Mouse (Mus musculus) heart, postnatal 4 days (tissue): ENCODE measurements around the gene Lypd8. TPM values are rescaled to one million over a fixed set of nuclear protein-coding genes. Genes with fewer than 3 reads are reported as not detected.
"Not testable (repeated sequence)": the region's sequence is repeated elsewhere in the genome, so short reads cannot be mapped to it uniquely, and the experiment has no call there.

Experiments used
- DNase-seq: peaks from one replicate; pipeline ENCODE4 v3.0.0; 2021
- total RNA-seq, 2 experiments: library from RNA; stranded (reverse); gene quantifications; 2 replicates each; pipeline ENCODE4 v1.2.3; 2021

The Lypd8 gene
- total RNA-seq, result not detected

DNA sequence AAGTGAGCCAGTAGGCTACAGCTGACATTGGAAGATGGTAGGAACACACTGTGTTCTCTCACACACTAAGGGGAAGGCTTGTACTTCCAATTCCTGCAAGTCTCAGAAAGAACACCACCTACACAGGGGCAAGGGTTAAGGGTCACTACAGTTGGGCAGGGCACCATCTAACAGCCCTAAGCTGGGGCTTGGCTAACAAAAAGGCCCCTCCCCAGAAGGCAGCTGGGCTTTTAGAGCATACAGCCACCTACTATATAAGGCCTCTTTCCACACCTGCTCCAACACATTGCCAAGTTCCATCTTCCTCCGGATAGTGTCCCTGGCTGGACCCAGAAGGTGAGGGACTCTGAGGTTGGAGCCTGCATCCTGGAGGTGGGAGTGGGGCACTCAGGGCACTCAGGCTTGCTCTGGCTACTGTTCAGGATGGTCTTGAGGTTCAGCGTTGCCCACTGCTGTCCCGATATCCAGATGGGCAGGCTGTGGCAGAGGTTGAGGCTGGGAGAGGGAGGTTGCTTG lies at the start of gene Lypd8:
Gene Lypd8, plus strand, starts transcription at position 281 of the 516 bp plus-strand sequence.
- DNase-seq, result no peak

DNA sequence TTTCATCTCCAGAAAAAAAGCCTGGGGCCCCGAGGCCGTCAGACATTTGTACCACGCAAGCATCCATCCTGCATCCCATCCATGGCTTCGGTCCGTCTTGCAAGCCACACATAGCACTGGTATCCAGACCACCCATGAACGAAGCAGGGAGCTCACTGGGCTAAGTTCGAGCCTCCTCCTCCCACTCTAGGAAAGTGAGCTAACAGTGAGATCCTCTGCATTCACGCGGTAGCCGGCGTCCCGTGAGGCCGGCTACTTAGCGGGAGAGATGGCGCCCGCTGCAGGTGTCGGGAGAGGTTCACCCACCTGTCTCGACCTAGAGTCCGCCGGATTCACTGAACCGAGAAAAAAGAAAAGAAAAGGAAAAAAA lies 49.0 kb upstream of the Lypd8 start:
- DNase-seq, result no peak

DNA sequence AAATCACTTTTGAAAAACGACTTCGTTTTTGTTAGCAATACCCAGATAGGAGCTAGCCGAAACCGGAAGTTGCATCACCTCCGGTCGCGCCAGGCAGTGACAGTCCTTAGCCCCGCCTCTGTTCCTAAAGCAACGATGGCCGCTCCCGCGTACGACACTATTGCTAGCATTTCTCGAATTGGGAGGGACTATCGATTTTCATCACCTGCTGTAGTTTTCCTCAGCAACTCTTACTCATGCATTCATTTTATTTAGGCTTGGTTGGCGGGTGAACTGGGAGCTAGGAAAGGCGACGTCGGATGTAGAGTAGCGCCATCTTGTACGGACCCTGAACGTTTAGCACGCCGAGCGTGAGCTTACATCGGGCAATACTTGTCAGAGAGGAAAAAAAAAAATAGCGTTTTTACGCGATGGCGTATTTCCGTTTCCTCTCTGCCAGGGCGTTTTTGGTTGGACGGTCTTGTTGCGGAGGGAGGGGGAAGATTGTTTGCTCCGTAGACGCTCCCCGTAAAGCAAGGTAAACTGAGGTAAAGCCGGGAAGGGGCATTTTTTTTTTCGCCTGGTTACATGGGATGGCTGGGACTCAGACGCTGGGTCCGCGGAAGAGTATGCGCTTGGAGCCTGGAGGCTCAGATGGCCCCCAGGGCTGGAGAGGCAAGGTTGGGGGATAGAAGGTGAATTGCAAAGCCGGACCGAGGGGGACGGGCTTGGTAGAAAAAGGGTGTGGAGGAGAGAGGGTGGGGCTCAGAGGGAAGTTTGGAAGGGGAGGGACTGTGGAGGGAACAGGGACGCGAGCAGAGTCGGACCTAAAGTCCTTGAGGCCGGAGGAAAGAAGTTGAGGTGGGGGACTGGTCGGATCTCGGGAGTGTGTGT lies 48.3 kb upstream of the Lypd8 start, which contains the start of the genes Zfp672 and Sh3bp5l:
Gene Zfp672, minus strand, starts transcription at position 64 of the 873 bp plus-strand sequence.
Gene Sh3bp5l, plus strand, starts transcription at position 449 of the 873 bp plus-strand sequence.
- peak; percentile 89 for DNase-seq

DNA sequence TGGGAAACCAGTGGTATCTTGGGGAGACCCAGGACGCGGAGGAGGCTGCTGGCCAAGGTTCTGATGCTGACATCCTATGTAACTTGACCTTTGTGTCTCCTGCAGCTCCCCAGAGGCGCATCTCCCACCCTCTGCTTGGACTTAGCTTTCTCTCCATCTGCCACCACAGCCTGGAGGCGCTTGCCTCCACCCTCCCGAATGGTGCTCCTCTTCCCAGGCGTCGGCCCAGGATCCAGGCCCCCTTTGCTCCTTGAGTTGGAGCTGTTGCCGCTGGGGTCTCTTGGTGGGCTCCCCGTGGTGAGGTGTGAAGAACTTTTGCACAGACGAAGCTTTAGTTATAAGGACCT lies 47.7 kb upstream of the Lypd8 start:
- no peak for DNase-seq

DNA sequence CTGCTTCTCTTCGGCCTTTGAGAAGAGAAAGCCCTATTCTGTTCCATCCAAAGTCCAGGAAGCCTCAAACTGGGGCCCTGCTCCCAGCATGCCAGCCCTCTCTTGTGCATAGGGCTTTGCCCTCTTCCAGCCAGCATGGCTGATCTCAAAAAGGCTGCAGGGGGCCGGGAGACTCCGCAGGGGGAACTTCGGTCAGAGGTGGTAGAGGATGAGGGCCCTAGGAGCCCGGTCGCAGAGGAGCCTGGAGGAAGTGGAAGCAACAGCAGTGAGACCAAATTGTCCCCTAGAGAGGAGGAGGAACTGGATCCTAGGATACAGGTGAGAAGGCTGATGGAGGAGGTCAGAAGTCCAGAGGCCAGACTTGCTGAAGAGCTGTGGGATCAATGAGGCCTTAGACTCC lies 47.3 kb upstream of the Lypd8 start:
- DNase-seq, result no peak

DNA sequence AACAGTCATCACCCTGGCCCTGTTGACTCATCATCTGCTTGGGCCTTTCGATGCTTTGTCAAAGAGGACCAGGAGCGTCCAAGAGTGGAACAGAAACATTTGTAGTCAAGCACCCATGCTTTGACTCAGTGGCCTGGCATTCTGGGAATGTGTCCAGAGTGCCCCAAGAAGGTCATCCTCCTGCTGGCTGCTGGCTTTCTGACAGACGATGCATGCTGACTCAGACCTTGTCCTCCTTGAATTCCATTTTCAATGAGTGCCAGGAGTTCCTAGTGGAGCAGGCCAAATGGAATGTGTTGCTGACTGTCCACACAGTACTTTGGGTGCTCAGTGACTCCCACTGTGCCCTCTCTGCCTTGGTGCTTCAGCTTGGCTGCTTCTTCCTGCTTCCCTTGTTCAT lies 44.1 kb upstream of the Lypd8 start:
- peak; percentile 72 for DNase-seq

DNA sequence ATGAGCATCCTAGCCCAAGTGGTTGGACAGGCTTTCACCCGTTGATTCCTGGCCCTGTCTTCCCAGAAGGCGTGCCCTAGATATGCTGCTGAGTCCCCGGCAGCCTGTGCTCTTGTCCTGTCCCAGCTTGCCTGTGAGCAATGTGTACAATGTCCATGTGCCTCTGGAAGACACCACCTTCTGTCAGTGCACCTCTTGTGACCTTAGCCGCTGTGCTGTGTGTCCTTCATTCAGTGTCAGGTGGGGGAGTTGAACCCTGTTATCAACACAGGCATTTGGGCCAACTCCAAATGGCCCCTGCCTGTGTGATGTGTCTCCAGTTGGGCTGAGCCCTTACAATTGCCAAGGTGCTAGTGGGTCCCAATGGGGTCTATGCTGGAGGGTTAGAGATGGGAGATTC lies 32.1 kb upstream of the Lypd8 start:
- DNase-seq, result no peak

DNA sequence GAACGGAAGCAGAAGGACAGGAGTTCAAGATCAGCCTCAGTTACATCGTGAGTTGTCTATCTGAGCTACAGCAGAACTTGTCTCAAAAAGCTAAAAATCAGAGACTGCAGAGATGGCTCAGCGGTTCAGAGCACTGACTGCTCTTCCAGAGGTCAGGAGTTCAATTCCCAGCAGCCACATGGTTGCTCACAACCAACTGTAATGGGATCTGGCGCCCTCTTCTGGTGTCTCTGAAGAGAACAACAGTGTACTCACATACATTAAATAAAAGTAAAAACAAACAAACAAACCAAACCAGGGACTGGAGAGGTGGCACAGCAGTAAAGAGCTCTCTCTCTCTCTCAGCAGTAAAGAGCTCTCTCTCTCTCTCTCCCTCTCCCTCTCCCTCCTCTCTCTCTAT lies 28.2 kb upstream of the Lypd8 start:
- DNase-seq, result no peak

DNA sequence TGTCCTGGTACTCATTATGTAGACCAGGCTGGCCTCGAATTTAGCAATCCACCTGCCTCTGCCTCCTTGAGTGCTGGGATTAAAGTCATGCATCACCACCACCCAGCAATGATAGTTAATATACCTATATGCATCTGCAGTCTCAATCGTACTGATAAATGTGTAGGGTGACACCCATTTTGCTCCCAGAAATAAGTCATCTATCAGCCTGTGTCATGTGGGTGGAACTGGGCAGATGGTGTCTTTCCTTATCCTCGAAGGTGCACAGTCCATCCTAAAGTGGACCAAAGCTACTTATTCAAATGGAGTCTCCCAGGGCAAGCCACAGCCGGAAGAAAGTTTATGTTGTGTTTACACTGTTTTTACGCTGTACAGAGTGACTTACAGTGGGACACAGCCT lies 27.7 kb upstream of the Lypd8 start:
- no peak for DNase-seq

DNA sequence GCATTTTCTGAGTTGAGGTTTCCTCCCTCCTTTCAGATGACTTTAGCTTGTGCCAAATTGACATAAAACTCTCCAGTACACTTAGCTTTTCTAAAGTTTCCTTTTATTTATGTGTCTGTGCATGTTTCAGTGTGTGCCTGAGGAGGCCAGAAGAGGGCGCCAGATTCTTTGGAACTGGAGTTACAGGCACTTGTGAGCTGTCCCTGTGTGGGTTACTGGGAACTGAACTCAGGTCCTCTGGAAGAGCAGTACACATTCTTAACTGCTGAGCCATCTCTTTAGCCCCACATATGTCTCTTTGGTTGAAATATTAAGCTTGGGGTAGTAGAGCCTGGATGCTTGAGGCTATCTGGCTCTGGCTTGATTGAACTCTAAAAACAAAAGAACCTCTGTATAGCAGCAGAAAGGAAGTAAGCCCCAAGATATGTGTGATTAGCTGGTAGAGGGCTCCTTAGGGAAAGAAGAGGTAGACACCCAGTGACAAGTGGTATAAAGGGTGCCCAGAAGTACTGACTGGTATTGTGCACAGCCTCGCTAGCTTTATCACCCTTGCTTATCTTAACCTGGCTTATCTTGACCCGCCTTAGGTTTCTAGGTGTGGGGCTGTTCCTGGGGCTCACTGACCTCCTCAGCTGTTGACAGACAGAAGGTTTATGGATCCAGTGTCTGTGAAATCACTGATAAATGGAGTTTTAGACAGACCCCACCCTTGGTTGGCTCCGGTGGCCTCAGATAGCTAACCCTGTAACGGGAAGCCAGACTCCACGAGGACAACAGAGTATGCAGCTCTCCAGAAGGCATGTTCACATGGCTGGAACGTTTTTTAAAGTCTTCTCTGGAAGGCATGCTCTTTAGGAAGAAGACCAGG lies 25.9 kb upstream of the Lypd8 start:
- no peak for DNase-seq

DNA sequence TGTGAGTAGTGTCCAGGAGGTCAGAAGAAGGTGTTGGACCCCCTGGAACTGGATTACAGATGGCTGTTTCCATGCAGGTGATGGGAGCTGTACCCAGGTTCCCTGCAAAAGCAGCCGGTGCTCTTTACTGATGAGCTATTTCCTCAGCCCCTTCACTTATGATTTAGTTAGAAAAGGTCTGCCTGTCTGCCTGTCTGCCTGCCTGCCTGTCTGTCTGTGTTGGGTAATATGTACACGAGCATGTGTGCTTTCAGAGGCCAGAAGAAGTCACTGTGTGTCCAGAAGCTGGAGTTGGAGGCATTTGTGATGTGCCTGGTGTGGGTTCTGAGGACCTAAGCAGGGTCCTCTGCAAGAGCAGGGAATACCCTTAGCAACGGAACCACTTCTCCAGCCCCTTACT lies 25.1 kb upstream of the Lypd8 start:
- DNase-seq, result no peak

DNA sequence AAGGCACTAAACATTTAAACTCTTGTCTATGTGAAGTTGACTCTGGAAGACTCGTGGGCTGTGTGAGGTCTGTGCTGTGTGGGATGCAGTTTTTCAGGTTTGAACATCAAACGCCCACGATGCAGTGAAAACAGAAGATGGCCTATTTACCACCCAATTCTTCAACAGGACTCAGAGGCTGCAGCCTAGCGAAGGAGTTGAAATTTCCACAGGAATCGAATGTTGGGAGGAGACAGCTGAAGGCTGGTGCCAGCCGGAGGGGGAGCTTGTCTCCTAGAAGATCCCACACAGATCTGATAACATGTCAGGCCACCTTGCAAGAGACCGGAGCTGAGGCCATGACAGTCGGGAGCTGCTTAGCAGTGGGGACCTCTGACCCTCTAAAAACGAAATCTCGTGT lies 24.4 kb upstream of the Lypd8 start:
- no peak for DNase-seq

DNA sequence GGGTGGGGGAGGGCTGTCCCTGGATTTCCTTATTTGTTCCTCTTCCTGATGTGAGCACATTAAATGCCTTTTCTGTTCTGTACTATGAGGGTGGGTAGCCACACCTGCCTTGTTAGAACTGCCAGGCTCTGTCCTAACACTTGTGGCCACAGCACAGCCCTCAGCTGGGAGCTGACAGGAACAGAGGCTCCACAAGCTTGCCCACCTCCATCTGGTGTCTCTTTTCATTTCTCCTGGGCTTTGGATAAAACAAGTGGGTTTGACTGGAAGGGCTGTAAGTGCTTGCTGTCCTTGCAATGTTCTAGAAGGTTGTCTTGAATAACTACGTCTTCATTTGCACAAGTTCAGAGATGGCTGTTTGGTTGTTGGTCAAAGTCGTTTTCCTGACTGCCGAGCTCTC lies 23.9 kb upstream of the Lypd8 start:
- DNase-seq, result no peak

DNA sequence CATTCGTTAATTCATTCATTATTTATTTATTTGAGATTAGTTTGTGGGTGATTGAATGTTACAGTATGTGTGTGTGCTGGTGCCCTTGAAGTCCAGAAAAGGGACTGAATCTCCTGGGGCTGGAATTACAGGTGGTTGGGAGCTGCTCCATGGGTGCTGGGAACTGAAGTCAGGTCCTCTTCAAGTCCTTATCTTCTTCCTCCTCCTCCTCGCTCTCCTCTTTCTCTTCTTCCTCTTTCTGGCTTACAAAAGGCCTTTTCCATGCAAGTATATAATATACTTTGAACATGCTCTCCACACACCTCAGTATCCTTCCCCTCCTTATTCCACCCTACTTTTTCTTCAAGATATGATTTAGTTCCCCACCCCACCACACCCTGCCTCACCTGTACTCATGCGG lies 21.8 kb upstream of the Lypd8 start:
- DNase-seq, result no peak

DNA sequence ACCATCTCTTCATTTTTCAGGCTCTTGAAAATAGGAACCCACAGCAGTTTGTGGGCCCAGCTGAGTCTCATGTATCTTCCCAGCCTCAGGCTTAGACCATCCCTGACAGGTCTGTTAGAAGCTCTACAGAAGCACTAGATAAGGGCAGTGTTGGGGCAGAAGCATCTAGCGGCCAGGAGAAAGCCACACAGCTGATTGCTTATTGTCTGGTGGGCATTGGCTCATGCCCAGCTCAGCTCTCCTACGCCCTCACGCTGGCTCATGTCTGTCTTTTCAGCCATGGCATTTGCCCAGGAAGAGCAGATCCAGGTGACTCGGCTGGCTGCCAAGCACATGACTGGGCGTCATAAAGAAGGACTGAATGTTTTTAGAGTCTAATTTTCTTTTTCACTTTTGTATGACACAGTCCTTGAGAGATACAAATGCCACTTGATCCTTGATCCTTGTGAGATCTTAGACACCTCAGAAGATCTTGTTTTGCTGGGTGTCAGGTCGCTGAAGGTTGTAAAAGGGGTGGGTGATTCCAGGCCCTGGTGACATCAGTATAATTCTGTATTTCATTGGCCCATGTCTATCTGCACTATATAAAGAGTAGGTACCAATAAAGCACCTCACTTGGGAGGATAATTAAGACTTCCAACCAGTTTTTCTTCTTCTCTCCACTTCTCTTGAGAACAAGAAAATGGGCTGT lies 20.9 kb upstream of the Lypd8 start:
- no peak for DNase-seq

DNA sequence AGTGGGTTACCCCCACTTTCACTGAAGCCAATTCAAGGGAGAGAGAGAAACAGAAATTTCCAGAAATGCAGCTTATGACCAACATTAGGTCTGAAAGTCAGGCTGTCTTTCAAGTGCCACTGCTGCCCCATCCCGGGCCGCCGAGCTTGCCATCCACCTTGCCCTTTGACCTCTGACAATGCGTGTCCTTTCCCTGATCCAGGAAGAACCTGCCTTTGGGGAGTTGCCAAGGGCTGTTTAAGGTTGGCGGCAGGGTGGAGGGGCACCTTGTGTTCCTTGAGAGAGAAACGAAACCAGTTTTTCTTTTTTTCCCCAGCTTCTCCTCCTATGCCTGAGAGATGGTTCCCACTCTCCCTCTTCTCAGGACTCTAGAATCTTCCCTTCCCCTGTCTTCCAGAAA lies 16.3 kb upstream of the Lypd8 start:
- DNase-seq, result not testable (repeated sequence)

DNA sequence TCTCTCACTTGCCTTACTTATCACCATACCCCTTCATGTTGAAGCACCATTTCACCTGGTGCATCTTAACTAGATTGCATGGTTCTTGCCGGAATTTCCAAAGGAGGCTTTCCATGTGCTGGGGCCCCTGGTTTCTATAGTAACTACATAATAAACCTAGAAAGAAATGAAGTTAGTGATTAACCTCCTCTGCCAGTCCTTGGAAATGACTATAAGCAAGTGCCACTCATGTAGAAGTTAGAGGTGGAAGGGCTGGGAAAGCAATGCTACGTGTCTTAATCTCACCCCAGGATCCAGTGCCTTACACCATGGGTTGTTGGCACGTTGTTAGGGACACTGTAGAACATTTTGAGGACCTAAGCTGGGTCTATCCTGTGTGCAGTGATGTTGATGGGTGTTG lies 14.4 kb upstream of the Lypd8 start:
- no peak for DNase-seq

DNA sequence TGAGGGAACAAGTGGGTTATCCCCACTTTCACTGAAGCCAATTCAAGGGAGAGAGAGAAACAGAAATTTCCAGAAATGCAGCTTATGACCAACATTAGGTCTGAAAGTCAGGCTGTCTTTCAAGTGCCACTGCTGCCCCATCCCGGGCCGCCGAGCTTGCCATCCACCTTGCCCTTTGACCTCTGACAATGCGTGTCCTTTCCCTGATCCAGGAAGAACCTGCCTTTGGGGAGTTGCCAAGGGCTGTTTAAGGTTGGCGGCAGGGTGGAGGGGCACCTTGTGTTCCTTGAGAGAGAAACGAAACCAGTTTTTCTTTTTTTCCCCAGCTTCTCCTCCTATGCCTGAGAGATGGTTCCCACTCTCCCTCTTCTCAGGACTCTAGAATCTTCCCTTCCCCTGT lies 12.7 kb upstream of the Lypd8 start:
- not testable (repeated sequence) for DNase-seq

DNA sequence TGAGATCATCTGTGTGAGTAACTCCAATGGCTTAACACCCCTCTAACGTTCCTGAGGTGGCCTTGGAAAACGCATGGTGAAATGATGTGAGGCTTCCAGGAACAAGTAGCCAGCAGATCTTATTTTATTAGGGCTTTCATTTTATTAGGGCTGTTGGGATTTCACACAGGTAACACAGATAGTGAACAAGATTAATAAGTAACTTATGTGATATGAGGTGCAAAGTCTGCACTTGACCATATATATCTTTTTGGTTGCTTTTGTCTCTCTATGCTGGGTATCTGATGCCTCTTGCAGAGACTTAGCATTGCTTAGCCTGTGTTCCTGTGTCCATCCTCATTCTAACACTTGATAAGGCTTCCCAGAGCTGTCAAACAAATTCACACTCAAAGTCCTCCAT lies 1.6 kb upstream of the Lypd8 start:
- no peak for DNase-seq

DNA sequence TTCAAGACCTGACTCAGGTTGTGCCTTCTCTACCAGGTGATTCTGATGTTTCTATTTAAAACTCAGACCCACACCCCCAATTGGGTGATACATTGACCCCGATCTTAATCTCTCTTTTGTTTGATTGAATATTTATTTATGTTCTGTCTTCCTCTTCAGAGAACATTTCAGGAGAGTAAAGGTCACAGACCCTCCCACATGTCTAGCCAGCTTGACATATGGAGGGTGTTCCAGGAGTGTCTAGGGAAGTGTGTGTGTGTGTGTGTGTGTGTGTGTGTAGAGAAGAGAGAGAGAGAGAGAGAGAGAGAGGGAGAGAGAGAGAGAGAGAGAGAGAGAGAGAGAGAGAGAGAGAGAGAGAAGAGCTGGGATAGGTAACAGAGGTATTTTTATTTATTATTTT lies 1.2 kb upstream of the Lypd8 start:
- no peak for DNase-seq

DNA sequence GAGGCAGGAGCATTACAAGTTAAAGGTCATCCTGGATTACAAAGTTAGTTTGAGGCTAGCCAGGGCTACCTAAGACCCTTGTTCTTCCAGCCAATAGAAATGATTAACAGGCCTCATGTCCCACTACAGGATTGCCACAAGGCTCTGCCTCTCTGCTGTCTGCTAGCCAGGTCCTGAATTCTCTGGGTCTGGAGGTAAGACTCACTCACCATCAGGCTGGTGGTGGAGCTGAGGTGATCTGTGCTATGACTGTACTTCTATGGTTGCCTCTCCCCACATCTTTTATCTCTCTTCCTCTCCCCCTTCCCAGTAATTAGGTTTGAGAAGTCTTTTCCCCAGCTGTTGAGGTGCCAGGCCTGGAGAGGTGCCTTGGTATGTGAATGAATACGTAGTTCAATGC lies 673 bp downstream of the Lypd8 start:
- DNase-seq, result no peak

DNA sequence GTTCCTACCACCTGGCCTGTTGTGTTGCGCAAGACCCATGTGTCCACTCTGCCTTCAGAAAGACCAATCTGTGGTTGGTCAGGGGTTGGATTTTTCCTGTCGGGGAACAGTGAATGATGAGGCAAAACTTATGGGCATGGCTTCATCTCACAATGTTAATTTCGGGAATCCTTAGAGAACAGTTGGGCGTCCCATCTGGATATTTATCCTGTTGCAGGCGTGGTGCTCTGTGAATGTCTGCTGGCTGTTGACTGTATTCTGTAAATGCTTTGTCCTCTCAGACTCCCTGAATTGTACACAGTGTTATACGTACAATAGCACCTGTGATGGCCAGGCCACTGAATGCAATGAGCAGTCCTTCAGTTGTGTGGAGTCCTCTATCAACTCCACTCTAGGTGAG lies 3.6 kb downstream of the Lypd8 start:
- no peak for DNase-seq
